Mouse (Mus musculus) thymus, postnatal 36 days (tissue): ENCODE measurements around the gene Ago3.
A peak's percentile ranks its signal among the peaks of the same experiment; 100 is the strongest.

Source experiments
- DNase-seq, 2 experiments: peaks; one replicate each; pipeline ENCODE4 v3.0.0; 2022; ENCODE audit warnings: mixed read lengths in 2 of 2

Gene Ago3

DNA sequence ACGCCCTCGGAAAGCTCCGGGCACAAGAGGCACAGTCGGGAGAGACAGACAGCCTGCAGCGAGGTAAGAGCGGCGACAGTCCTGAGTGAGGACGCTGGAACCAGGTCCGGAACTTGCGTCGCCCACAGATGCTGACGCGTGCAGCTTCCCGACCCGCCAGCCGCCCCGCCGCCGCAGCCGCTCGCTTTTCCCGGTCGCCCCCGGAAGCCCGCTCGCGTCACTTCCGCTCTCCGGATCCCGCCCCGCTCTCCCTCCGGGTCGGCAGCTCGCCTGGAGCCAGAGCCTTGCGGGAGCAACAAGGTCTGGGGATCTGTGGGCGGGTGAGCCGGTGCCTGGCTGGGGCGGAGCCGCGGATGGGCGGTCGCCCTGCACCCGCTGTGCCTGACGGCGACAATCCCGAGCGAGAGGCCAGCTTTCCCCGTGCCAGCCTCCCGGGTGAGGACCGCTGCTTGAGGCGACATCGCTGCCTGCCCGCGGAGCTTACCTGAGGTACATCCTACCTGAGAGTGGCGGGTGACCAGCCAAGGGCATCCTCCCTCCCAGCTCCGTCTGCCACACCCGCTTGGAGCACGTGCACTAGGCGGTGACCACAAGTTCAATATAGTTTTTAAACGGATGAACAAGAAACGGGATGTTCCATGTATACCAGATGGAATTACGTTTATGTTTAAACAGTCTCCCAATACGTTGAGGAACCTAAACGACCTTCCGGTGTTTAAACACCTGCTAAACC lies at the start of gene Ago3:
TSS of gene Ago3 (minus strand) at position 210 of the 733 bp plus-strand sequence.
- DNase-seq = peak; percentile 92 to 93

DNA sequence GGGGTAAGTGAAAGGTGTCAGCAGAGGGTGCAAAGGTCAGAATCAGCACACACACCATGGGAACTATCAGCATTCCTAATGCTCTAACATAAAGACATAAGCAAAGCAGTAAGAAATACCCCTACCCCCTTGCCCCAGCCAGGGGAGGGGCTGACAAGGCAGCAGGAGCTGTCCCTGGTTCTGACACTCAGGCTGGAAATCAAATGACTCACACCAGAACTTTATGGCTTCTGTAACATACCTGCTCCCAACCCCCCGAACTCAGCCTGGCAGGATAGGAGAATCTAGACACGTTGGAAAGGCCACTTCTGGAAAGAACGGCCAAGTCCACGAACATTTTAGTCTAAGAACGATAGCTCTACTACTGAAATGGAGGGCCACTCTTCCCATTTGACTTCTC lies 43.7 kb upstream of the Ago3 start:
- no peak for DNase-seq

DNA sequence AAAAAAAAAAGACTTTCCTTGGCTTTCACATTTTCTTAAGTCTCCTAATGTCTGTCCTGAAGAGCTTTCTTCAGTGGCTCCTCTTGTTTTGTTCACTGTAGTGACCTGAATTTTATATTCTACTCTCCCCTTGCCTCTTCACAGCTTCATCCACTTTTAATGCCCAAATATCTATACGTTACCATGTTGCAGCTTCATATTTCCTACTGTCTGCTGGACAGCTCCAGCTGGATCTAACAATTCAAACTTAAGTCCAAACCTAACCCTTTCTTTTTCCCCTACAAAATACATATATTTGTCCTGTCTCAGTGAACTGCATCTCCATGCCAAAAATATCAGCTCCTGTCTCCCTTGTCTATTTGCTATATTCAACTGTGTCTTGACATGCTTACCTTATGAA lies 40.0 kb upstream of the Ago3 start:
- DNase-seq = no peak

DNA sequence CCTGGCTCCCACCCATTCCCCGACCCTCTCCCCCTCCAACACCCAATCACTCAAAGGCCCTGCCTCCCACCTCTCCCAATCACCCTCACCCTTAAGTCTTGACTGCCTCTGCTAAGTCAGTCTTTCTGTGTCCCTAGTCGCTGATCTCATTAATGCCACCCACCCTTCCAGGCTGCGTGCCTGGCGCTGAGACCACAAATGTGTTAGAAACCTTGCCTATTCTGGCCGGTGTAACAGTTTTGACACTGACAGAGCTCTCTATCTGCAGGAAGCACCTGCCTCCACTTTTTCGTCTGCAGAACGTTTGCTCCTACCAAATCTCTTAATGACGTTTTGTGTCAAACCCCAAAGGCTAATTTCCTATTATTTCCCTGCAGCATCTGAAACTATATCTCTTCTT lies 39.6 kb upstream of the Ago3 start:
- DNase-seq = no peak

DNA sequence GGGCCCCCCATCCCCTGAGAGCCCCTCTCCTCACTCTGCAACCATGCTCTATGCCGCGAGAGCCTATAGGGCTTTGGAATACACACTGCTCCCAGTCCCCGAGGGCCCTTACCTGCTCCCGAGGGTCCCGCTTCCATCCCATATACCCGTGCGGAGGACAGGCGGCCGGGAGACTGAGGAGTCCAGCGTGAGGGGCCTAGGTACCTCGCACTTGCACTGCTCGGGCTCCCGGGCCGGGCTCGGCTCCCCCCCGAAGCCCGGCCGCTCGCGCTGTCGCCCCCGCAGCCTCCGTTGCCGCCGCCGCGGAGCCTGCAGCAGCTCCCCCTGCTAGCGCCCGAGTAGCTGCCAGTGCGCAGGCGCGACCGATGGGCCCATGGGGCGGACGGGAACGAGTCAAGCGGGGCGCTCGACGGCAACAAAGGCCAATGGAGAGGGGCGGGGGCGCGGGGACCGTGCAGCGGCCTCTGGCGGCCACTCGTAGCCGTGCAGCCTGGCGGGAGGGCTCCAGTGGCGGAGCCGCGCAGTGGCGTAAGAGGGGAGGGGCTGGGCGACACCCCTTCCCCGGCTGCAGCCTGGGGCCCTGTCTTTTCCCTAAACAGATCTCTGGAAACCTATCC lies 39.0 kb upstream of the Ago3 start, which contains the start of gene Ago1:
TSS of gene Ago1 (minus strand) at position 299 of the 617 bp plus-strand sequence.
- peak; percentile 97 to 98 for DNase-seq

DNA sequence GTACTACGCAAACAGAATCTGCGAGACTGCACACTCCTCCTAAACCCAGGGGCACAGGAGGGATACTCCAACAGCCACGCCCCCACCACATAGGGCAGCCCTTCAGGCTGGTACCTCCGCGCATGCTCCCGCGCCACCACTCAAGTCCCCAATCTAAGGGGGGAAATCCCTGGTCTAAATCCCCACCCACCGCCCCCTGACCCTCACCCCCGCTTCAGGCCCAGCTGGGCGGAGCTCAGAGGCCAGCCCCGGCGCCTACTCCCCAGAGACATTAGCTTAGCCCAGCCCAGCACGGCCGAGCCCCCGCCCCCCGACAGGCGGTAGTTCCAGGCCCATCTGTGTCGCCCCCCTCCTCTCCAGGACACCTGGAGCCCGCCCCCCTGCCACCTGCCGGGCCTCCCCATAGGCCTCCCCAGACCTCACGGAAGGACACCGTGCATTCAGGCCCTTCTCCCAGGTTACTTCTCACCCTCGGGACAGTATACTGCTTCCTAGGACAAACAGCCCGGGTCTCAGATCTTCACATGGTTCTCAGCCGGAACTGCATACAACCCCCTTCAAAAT lies 38.4 kb upstream of the Ago3 start:
- DNase-seq = peak; percentile 75 to 82

DNA sequence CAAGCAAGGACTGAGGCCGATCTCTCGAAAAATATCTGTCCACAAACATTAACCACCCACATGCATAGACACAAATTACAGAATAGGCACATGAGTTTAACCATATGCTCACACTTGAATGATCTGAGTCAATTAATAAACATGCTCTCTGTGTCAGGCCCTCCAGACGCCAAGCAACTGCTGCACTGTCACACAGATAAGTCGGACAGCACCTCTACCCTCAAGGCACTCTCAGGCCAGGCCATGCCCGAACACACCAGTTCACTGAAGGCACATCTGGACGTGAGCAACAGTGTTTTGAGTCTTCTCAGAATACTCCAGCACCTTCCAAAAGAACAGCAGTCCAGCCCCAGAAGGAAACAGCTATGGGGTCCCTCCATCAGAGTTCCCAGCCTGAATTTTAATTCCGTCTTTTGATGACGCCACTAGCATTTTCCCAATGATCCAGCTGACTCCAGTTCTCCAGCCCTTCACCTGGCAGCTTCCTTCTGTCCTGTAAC lies 36.9 kb upstream of the Ago3 start:
- DNase-seq = no peak

DNA sequence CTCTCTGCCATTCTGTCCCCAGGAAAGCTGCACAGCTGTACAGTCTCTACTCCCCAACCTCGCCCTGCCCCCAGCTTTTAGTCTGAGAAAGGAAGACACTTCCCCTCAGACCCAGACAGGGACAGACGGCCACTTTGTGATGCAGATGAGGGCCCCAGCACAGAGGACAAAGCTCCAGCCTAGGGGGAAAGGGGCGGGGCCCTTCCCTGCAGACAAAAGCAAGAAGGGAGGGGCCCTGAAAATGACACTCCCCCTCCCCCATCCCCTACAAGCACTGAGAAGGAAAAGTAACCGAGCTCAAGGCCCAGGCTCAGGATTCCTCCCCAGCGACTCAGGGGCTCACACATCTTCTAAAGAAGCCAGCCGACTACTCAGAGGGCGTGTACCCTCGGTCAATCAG lies 36.5 kb upstream of the Ago3 start:
- peak; percentile 13 to 34 for DNase-seq

DNA sequence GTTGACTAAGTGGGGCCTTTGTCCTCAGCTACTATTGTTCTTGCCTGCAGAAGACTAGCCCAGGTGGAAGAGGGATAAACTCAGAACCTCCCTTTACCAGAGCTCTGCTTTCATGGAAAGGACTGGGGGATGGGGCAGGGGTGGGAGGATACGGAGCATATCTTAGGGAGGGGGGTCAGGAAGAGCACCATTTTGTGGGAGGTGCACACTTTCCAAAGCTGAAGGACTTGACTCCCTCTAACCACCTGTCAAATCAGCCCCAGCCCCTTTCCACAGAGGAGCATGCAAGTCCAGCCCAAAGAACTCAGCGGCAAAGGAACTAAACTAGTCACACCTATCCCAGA lies 35.5 kb upstream of the Ago3 start:
- DNase-seq = no peak

DNA sequence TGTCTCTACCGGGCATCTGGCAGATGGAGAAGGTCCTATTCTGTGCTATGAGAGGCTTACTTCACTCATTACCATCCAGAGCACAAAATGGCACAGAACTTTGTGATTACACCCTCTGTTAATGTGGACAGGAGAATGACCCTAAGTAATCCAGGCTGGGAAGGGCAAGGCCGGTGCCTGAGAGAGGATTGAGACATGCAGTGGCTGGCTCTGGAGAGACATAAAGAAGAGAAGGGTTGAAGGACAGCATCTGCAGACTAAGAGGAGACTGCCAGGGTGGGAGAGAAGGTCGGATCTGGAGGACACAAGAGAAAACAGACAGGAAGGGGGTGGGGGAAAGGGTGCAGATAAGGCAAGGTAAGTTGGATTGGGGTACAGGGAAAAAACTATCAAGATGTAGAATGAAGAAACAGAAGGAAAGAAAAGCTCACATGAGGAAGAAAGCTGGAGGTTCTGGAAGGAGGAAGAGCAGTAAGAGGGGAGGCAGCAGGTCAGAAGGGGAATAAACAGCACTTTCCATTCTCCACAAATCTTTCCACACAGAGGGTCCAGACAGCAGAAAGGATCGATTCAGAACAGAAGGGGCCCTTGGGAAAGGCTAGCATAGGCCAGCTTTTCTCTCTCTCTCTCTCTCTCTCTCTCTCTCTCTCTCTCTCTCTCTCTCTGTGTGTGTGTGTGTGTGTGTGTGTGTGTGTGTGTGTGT lies 35.0 kb upstream of the Ago3 start:
- no peak for DNase-seq

DNA sequence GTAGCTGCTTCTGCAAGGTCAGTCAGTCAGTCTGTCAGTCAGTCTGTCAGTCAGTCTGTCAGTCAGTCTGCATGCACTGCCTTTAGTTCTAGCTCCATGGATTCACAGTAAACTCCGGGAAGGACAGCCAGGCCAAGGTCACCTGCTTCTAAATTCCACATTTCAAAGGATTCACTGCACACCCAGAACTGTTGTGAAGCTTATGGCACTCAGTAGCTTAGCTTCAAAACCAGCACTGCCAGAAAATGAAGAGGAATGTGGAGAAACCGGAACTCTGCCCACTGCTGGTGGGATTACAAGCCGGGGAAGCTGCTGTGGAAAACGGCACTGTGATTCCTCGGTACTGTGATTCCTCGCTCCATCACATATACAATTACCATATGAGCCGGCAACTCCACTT lies 26.1 kb upstream of the Ago3 start:
- no peak for DNase-seq

DNA sequence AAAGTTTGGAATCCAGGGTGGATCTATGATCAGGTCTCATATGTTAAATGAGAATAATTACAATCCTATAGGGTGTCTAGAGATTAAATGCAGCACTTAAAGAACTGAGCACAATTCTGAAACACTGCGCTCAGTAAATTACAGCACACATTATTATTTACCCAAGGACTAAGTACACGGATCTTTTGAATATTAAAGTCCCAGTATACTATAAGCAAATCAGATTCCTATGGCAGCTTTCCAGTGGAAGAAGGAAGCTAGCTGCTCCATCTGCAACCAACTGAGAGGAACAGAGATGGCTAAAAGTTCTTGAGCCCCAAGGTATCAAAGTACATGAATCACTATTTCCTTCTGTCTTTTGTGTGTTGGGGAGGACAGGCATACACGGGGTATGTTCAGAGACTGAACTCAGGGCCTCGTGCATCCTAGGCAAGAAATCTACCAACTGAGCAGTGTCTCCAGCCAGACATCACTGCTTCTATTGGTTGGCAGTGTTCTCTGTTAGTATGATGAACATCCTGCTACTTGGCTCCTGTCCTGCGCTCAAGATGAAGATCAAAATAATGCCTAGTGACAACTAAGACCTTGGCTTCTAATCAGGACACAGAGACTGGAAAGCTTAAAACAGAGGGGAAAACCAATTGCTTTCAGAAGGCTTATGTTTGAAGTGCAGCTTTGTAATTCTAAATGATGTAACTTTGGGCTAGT lies 25.3 kb upstream of the Ago3 start:
- DNase-seq = no peak

DNA sequence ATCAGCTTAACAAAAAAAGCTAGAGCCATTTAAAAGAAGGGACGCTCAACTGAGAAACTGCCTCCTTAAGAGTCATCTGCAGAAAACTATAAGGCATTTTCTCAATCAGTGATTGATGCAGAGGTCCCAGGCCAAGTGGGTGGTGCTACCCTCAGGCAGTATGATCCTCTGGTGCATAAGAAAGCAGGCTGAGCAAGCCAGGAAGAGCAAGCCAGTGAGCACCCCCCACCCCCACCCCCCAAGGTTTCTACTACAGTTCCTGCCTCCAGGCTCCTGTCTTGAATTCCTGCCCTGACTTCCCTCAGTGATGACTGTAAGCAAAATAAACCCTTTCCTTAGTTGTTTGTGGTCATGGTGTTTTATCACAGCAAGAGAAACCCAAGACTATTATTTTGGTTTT lies 20.9 kb upstream of the Ago3 start:
- DNase-seq = no peak

DNA sequence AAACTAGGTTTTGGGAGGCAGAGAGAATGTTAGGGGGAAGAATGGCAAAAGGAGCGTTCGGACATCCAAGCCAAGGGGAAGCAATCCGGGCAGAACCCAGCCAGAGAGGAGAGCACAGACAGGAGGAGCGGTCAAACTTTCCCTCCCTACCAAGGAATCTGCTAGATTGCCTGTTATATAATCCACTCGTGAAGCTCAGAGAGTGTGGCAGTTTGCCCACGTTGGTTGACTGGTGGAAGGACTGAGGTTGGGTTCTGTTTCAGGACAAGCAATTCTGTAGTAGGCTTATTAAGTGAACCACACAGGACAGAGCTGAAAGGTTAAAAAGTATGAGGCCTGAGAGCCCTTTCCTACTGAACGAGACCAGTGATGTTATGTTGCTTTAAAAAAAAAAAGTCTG lies 17.8 kb upstream of the Ago3 start:
- DNase-seq = no peak

DNA sequence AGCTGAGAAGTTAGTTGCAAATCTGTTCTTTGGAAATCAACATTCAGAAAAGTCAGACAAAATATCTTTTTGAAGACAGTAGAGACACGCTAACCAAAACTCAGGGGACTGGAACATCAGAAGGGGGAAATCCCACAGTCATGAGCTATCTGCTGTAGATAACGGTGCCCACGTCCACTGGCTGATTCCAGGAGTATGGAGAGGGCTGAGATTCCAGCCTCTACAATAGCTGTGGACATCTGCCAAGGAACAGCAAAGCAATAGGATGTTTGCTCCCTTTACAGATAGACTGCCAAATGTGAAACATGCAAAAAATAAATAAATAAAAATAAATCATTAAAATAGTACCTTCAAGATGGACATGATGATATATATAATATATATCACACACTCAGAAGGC lies 15.2 kb upstream of the Ago3 start:
- no peak for DNase-seq

DNA sequence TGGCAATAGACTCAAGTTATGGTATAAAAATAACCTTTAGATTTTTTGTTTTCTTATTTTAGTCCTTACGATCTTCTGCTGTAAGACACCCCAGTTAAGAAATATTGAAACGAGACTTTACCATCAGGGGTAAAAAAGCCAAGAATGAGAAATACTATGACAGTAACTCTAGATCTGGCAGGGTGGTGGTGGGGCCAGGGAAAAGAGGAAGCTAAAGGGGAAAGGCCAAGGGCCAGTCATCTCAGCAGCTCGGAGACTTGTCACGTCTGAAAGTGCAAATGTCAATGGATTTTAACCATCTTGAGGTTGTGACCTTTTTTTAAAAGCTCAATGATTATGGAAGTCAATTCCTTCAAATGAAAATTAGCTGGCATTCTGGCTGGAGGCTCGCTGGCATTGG lies 8.9 kb upstream of the Ago3 start:
- DNase-seq = no peak

DNA sequence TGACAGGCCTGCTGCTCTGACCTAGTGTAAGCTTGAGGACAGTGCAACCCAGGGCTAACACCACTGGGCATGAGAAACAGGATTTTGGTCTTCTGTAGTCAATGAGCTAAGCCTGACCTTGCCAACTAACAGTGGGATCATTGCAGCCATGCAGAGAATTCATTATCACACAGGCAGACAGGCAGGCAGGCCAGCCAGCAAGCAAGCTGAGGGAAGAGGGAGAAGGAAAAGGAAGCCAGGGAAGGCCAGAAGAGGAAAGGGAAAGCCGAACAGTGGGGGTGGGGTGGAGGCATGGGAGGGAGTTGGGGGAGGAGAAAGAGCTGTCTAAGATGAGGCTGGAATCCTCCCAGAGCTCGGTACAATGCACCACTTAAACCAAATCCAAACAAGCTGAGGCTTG lies 6.9 kb upstream of the Ago3 start:
- no peak for DNase-seq

DNA sequence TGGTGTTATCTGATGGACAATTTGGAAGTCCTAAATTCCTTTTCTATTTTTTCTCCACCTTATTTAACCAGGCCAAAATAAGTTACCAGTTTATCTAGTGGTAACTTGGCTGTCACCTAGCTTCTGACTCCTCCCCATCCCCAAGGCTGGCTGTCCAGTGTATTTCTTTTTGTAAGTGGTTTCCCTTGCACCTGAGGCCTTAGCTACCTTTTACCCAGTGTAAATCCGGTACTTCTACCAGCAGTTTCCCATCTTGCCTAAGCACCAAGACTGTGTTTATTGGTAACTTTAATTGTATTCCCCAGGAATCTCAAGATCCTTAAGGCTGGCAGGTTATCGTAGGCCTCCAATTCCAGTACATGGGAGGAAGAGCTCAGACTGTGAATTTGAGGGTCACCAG lies 4.7 kb upstream of the Ago3 start:
- DNase-seq = no peak

DNA sequence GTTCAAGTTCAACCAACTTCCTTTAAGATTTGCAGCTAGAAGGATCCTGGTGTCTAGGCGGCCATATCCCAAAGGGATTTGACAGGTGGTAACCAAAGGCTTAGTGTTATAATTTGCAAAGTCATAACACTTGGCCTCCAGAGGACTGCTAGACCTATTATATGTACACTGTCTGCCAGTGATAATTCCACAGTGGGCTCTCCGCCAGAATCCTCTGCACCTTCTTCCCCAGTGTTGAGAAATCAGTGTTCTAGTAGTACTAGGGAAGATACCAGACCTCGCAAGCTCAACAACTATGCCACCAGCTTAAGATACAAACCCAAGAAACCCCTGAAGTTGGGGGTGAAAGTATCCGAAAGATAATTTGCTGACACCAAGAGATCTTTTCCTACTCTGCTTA lies 3.8 kb upstream of the Ago3 start:
- no peak for DNase-seq

DNA sequence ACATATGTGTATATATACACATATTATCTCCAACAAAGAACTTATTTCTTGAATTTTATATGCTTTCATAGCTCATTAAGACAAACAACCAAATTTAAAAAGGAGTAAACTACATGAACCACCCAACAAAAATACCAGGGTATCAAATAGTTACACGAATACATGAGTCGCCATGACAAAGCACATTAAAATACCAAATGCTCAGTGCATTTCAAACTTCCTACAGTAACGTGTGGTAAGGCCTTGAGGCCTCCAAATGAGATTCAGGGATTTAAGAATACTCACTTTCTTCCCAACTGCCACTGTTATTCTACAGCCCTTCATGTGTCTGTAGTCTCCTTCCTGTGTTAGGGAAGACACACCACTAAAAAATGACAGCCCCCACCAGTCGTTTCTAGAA lies 2.4 kb upstream of the Ago3 start:
- no peak for DNase-seq

DNA sequence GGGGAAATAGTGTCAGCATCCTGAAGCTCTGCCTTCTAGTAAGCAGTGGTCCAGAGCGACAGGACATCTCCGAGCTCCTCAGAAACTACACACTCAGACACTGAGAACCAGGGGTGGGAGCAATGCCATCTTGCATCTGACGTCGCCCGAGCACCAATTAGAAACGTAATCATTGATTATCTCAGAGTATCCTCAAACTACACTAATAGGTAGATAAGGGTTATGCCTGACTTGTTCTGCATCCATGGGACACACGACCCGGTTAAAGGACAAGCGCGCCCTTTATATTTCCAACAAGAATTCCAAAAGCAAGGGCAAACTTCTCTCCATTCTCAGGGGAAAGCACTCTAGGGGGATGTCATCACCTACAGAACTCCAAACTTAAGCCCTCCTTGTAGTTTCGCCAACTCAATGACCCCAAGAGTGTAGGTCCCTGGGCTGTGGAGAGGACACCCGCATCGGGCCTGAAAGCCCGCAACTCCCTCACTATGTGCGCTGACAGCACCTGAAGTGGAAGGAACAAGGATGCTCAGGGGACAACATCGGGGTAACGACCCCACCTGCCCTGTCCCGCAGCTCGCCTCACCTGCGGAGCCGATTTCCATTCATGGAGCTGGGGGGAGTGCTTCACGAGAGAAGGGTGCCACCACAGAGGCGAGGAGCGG lies 542 bp downstream of the Ago3 start:
- no peak for DNase-seq

DNA sequence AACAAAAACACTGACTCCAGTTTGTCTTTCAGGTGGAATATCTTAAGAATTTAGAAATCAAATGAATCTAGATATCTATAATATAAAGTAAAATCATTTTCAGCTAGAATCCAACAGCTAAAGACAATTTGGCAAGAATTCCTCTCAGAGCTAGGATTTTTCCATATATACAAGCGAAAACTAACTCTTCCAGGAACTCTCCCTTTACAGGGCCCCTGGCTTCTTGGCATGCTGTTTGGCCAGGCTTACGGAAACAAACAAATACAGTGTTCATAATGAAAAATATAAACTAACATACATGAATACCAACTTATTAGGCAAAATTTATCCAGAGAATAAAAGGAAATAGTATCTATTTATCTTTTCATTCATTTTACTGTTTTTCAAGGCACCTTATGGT lies 5.5 kb downstream of the Ago3 start:
- no peak for DNase-seq

DNA sequence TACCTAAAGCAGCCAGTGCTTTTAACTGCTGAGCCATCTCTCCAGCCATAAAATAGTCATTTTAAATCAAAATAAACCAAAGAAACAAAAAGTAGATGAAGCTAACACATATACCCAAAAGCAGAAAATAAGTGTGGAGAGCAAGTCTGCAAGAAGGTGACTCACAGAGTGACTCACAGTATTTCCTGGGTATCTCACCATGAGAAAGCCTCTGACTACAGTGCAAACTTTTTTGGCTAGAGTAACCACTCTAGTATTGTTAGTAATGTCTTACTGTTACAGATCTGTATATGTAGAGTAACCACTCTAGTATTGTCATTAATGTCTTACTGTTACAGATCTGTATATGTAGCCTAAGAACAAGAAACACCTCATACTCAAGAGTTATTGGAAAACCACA lies 13.6 kb downstream of the Ago3 start:
- DNase-seq = no peak
